Mouse (Mus musculus) small intestine, adult 2 months (tissue): ENCODE measurements around the gene Coa4. TPM values are rescaled to one million over a fixed set of nuclear protein-coding genes. Genes with fewer than 3 reads are reported as not detected.
A peak's percentile ranks its signal among the peaks of the same experiment; 100 is the strongest.

Source experiments
- H3K27ac ChIP-seq: fragments of 200-500 bp; 2 replicates; pipeline ENCODE4 v1.5.1; 2012; ENCODE audit warnings: low read depth, low read length, control low read depth, inconsistent platforms; ENCODE audit not compliant: insufficient read depth
- H3K27me3 ChIP-seq: fragments of 200-500 bp; 2 replicates; pipeline ENCODE4 v1.6.1; 2012; ENCODE audit warnings: mild to moderate bottlenecking, moderate library complexity, low read length, inconsistent platforms; ENCODE audit not compliant: control insufficient read depth, insufficient read depth
- H3K36me3 ChIP-seq: fragments of 200-500 bp; 2 replicates; pipeline ENCODE4 v1.6.1; 2012; ENCODE audit warnings: mild to moderate bottlenecking, low read length, control low read depth, inconsistent platforms; ENCODE audit not compliant: control insufficient read depth, insufficient read depth
- H3K4me1 ChIP-seq: fragments of 200-500 bp; 2 replicates; pipeline ENCODE4 v1.6.1; 2012; ENCODE audit warnings: low read length, inconsistent platforms, mixed read lengths; ENCODE audit not compliant: control insufficient read depth, insufficient read depth, insufficient read length
- H3K4me3 ChIP-seq: fragments of 200-500 bp; 2 replicates; pipeline ENCODE4 v1.5.1; 2012; ENCODE audit warnings: low read depth, mild to moderate bottlenecking, control low read depth, inconsistent platforms, low read length, moderate library complexity
- CTCF ChIP-seq: fragments of 200-500 bp; IDR thresholded peaks from 2 replicates; pipeline ENCODE4 v1.5.1; 2012; ENCODE audit warnings: low read depth, mild to moderate bottlenecking, control low read depth, inconsistent platforms, low read length, moderate library complexity, mixed read lengths; ENCODE audit not compliant: insufficient replicate concordance, insufficient read length; ENCODE audit errors: extremely low read depth
- POLR2A ChIP-seq: fragments of 200-500 bp; IDR thresholded peaks from 2 replicates; pipeline ENCODE4 v1.6.1; 2012; ENCODE audit warnings: low read depth, mild to moderate bottlenecking, control low read depth, inconsistent platforms, low read length, moderate library complexity
- WGBS: fragments of 180-500 bp; shearing (Covaris S2); methylation state at CpG from one replicate; pipeline ENCODE4 v1.1.7; 2018; 5-methylcytosine and 5-hydroxymethylcytosine counted together
- polyA plus RNA-seq: library from polyadenylated mRNA; depleted of rRNA; stranded (reverse); fragments of >200 nt; gene quantifications from 2 replicates; pipeline ENCODE4 v1.2.3, GENCODE M21; 2012

Gene Coa4
- polyA plus RNA-seq, 1 experiment: 14.8 TPM

DNA sequence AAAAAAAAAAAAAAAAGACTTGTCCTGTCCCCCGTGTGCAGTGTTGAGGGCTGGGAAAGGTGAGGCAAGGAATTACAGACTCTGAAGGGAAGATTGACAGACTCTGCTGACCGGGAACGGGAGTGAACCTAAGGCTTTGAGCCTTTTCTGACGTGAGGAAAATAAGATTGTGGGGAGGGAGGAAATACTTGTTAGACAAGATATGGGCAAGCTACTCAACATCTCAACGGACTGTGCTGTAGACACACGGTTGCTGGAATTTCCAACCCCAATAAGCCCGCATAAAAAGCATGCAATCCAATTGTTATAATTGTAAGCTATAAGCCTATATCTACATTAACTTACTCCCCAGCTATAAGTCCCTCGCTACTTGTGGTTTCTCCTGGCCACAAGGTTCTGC is 12.2 kb upstream of the Coa4 start:
- no peak overlapping the region for H3K27ac ChIP-seq
- no peak overlapping the region for H3K4me3 ChIP-seq
- WGBS: 38% methylated on average over 8 of the region's 8 CpGs
- H3K4me1 ChIP-seq: no peaks in the 10 kb centered on the region
- TF ChIP-seq CTCF: no peak
- no peak for TF ChIP-seq POLR2A
- no peaks in the 10 kb centered on the region for H3K27me3 ChIP-seq
- H3K36me3 ChIP-seq: no peaks in the 10 kb centered on the region

DNA sequence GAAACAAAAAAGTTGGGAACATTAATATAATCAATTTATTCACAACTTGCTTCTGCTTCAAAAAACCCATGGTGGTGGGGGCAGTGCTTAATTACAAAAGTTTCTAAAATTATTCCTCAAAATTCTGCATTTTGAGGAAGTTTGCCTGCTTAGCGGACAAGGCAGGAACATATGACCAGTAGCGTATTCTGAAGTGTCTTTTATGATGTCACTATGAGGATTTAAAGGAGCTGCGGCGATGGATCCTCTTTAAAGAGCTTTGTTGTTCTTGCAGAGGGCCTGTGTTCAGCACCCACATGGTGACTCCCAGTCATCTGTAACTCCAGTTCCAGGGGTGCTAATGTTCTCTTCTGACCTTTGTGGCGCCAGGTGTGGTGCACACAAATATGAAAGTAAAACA is 6.1 kb upstream of the Coa4 start:
- Histone ChIP-seq H3K4me3 (no peak overlapping the region), H3K27me3 (no peaks in the 10 kb centered on the region), H3K4me1 (no peaks in the 10 kb centered on the region), H3K36me3 (no peaks in the 10 kb centered on the region), H3K27ac (no peak overlapping the region)
- WGBS: 75% methylated on average over 5 of the region's 5 CpGs
- no peak for TF ChIP-seq POLR2A
- TF ChIP-seq CTCF: no peak

DNA sequence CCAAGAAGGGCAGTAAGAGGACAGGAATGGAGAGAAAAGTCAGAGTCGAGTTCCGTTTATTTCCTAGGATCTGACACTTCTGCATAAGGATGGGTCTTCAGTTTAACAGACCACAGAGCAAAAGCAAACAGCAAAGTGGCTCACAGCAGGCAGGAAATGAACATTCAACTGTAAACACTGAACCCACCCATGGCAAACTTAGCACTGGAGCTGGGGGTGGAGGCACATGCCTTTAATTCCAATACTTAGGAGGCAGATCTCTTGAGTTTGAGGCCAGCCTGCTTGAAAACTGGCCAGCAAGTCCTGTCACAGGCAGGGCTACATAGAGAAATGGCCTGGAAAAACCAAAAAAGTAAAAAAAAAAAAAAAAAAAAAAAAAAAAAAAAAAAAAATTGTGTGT is 3.4 kb upstream of the Coa4 start:
- no peak for TF ChIP-seq POLR2A
- TF ChIP-seq CTCF: no peak
- Histone ChIP-seq H3K4me1 (peaks cover 3% of the 10 kb centered on the region; the same call in 1 of the 2 replicates), H3K27ac (no peak overlapping the region), H3K36me3 (no peaks in the 10 kb centered on the region), H3K4me3 (no peak overlapping the region), H3K27me3 (no peaks in the 10 kb centered on the region)
- WGBS: 58% methylated on average over 2 of the region's 2 CpGs

- TF ChIP-seq CTCF: no peak
- Histone ChIP-seq H3K27ac (no peak overlapping the region), H3K27me3 (no peaks in the 10 kb centered on the region), H3K36me3 (peaks cover 3% of the 10 kb centered on the region), H3K4me1 (peaks cover 3% of the 10 kb centered on the region; the same call in 1 of the 2 replicates), H3K4me3 (no peak overlapping the region)
- WGBS: 67% methylated on average over 3 of the region's 3 CpGs
Observed at GRCm38 (mm10) chr7:100534216-100534615, 2.7 kb upstream of the Coa4 start.

DNA sequence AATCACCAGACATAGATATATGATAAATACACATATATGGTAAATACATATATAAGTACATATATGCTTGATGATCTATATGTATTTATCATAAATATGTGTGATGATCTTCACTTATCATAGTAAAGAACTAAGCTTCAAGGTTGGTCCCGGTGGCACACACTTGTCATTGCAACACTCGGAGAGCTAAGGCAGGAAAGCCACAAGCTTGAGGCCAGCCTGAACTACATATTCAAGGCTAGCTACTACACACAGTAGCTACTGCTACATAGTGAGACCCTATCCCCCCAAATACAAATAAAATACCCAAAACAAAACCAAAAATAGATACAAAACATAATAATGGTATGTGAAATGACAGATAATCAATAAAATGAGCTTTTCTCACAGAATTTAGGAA is 1.0 kb upstream of the Coa4 start:
- 72% methylated on average over 2 of the region's 2 CpGs for WGBS
- peaks cover 12% of the 10 kb centered on the region for H3K36me3 ChIP-seq
- no peak overlapping the region for H3K4me3 ChIP-seq
- no peak overlapping the region for H3K27ac ChIP-seq
- peaks cover 3% of the 10 kb centered on the region; the same call in 1 of the 2 replicates for H3K4me1 ChIP-seq
- TF ChIP-seq CTCF (no peak), POLR2A (no peak)
- H3K27me3 ChIP-seq: no peaks in the 10 kb centered on the region

DNA sequence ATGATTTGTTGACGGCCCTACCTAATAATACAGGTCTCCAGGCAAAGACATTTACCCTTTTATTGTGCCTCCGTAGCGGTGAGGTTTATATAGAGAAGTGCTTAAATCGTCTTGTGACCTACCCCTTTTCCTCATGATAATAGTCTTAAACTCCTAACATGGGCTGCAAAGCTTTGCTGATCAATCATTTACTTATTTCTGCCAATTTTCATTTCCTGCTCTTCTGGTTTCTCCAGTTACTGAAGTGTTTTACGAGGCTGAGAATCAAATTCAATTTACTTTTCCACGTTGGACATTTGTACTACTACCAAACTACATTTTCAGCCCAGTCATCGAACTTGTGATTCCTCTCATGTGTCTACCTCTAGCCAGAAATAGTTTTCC is 640 bp downstream of the Coa4 start:
- 8% methylated on average over 7 of the region's 7 CpGs for WGBS
- Histone ChIP-seq H3K4me1 (peaks cover 3% of the 10 kb centered on the region; the same call in 1 of the 2 replicates), H3K36me3 (peaks cover 12% of the 10 kb centered on the region), H3K4me3 (peak overlapping the region; percentile 98), H3K27ac (peak overlapping the region; percentile 94), H3K27me3 (no peaks in the 10 kb centered on the region)
- TF ChIP-seq CTCF (no peak), POLR2A (no peak)

DNA sequence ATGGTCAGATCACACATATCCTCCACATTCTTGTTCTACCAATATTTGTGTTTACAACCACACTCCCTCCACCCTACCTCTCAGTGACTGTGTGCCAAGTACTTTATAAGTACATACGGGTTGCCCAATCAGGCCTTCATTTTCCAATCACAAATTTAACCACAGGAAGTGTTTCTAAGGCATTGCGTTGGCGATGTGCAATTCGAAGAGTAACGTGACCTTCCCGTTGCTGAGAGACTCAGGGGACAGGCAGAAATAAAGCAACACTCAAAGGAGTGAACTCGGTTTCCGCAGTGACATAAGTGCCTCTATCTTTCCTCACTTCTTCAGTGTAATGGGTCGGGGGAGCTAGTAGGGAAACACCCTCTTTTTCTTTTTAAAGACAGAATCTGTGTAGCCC is 2.6 kb downstream of the Coa4 start:
- H3K27me3 ChIP-seq: no peaks in the 10 kb centered on the region
- H3K4me3 ChIP-seq: no peak overlapping the region
- no peak for TF ChIP-seq CTCF
- TF ChIP-seq POLR2A: no peak
- 93% methylated on average over 9 of the region's 9 CpGs for WGBS
- H3K36me3 ChIP-seq: peaks cover 12% of the 10 kb centered on the region
- H3K27ac ChIP-seq: no peak overlapping the region
- peaks cover 10% of the 10 kb centered on the region; the same call in 1 of the 2 replicates for H3K4me1 ChIP-seq

GRCm38 (mm10) chr7:100544437-100544836 is 7.6 kb downstream of the Coa4 start:
- H3K4me3 ChIP-seq: no peak overlapping the region
- peaks cover 16% of the 10 kb centered on the region; the same call in 1 of the 2 replicates for H3K4me1 ChIP-seq
- peaks cover 13% of the 10 kb centered on the region for H3K36me3 ChIP-seq
- TF ChIP-seq POLR2A (no peak), CTCF (no peak)
- WGBS: 18% methylated on average over 1 of the region's 1 CpGs
- peak overlapping the region; percentile 53; the same call in 1 of the 2 replicates for H3K27ac ChIP-seq
- H3K27me3 ChIP-seq: no peaks in the 10 kb centered on the region
